Mouse (Mus musculus): ENCODE data around the gene Mapk9. TPM values are rescaled to one million over a fixed set of nuclear protein-coding genes. Genes with fewer than 3 reads are reported as not detected.

The Mapk9 gene
- polyA plus RNA-seq, 1 experiment from 2014 or later = 41.7 TPM

- ATAC-seq (ENCODE audit: low read depth) (peak; percentile 53; the same call in 1 of the 2 replicates), DNase-seq (ENCODE audit: low spot score) (peak; percentile 47)
- Histone ChIP-seq H3K4me3 (ENCODE audit: low read depth, low read length) (no peak overlapping the region), H3K9ac (ENCODE audit: low read depth, low read length) (no peak overlapping the region), H3K36me3 (ENCODE audit: control insufficient read depth, insufficient read depth, low read length) (no peaks in the 10 kb centered on the region), H3K27ac (replicated peaks; ENCODE audit: low read depth, low read length) (no peak overlapping the region), H3K9me3 (ENCODE audit: control insufficient read depth, low read length) (no peaks in the 10 kb centered on the region), H3K27me3 (replicated peaks; ENCODE audit: control insufficient read depth, insufficient read depth, low read length) (0 out of 2 replicates have a peak, but pooled peaks cover 4% of the 10 kb centered on the region), H3K4me2 (ENCODE audit: low read depth, low read length) (no peak overlapping the region), H3K4me1 (ENCODE audit: control insufficient read depth, insufficient read depth, low read length) (no peaks in the 10 kb centered on the region)
- 40% methylated on average over 15 of the region's 15 CpGs for WGBS
These were observed 72.1 kb downstream of the Mapk9 start for GRCm38 (mm10) chr11:49918521-49919180.

DNA sequence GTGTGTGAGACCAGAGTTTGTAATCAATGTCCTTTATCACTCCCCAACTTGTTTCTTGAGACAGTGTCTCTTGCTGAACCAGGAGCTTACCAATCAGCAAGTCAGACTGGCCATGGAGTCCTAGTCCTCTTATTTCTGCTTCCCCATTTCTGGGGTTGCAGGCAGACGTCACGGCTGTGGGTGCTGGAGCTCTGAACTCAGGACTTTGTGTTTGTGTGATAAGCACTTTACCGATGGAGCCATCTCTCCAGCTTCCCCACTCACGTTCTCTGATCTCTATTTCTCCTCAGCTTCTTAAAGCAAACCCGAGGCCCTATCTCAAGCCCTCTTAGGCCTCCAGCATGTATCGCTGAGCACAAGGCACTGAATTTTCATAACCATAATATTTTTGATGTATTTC is 72.8 kb downstream of the Mapk9 start:
- DNase-seq (ENCODE audit: low spot score) = no peak
- ATAC-seq (ENCODE audit: low read depth) = no peak
- no peaks in the 10 kb centered on the region for H3K4me1 ChIP-seq (ENCODE audit: control insufficient read depth, insufficient read depth, low read length)
- H3K4me2 ChIP-seq (ENCODE audit: low read depth, low read length) = no peak overlapping the region
- 92% methylated on average over 6 of the region's 6 CpGs for WGBS
- no peak overlapping the region for H3K27ac ChIP-seq (replicated peaks; ENCODE audit: low read depth, low read length)
- no peak overlapping the region for H3K9ac ChIP-seq (ENCODE audit: low read depth, low read length)
- H3K9me3 ChIP-seq (ENCODE audit: control insufficient read depth, low read length) = no peaks in the 10 kb centered on the region
- 0 out of 2 replicates have a peak, but pooled peaks cover 4% of the 10 kb centered on the region for H3K27me3 ChIP-seq (replicated peaks; ENCODE audit: control insufficient read depth, insufficient read depth, low read length)
- H3K4me3 ChIP-seq (ENCODE audit: low read depth, low read length) = no peak overlapping the region
- no peaks in the 10 kb centered on the region for H3K36me3 ChIP-seq (ENCODE audit: control insufficient read depth, insufficient read depth, low read length)

DNA sequence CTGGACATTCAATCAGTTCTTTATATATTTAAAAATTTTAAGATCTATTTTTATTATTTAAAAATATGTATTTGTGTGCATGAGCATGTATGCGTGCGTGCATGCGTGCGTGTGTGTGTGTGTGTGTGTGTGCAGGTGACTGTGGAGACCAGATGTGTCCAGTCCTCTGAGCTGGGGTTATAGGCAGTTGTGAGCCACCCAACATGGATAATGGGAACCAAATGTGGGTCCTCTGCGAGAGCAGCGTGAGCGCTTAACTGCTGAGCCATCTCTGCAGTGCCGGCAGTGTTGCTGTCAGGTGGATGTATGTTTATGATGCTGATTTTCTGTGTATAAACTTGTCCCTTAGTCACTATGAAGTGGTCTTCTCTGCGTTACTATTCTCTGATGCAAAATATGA is 77.0 kb downstream of the Mapk9 start:
- no peak for DNase-seq (ENCODE audit: low spot score)
- Histone ChIP-seq H3K27ac (replicated peaks; ENCODE audit: low read depth, low read length) (no peak overlapping the region), H3K9me3 (ENCODE audit: control insufficient read depth, low read length) (no peaks in the 10 kb centered on the region), H3K4me3 (ENCODE audit: low read depth, low read length) (no peak overlapping the region), H3K36me3 (ENCODE audit: control insufficient read depth, insufficient read depth, low read length) (no peaks in the 10 kb centered on the region), H3K27me3 (replicated peaks; ENCODE audit: control insufficient read depth, insufficient read depth, low read length) (0 out of 2 replicates have a peak, but pooled peaks cover 4% of the 10 kb centered on the region), H3K4me1 (ENCODE audit: control insufficient read depth, insufficient read depth, low read length) (peaks cover 8% of the 10 kb centered on the region; the same call in 1 of the 2 replicates), H3K4me2 (ENCODE audit: low read depth, low read length) (no peak overlapping the region), H3K9ac (ENCODE audit: low read depth, low read length) (no peak overlapping the region)
- no peak for ATAC-seq (ENCODE audit: low read depth)
- 43% methylated on average over 9 of the region's 9 CpGs for WGBS

DNA sequence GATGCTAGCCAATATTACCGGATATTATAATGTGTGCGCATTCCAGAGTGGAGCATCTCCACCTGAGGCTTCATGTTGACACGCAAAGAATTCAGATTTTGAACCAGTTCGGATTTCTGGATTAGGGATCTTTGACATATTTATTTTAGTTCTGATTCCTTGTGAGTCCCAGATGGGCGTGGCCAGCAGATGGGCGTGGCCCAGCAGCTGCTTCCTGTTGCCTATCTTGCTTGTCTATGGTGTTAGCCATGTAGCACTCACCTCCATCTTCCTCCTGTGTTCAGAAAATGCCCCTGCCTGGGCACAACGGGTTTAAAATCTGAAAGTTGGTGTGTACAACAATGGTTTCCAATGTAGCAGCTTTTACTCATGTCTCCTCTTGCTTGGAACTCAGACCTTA is 79.6 kb downstream of the Mapk9 start:
- Histone ChIP-seq H3K36me3 (ENCODE audit: control insufficient read depth, insufficient read depth, low read length) (no peaks in the 10 kb centered on the region), H3K4me3 (ENCODE audit: low read depth, low read length) (no peak overlapping the region), H3K4me2 (ENCODE audit: low read depth, low read length) (no peak overlapping the region), H3K27me3 (replicated peaks; ENCODE audit: control insufficient read depth, insufficient read depth, low read length) (0 out of 2 replicates have a peak, but pooled peaks cover 1% of the 10 kb centered on the region), H3K4me1 (ENCODE audit: control insufficient read depth, insufficient read depth, low read length) (peaks cover 8% of the 10 kb centered on the region; the same call in 1 of the 2 replicates), H3K27ac (replicated peaks; ENCODE audit: low read depth, low read length) (no peak overlapping the region), H3K9ac (ENCODE audit: low read depth, low read length) (no peak overlapping the region), H3K9me3 (ENCODE audit: control insufficient read depth, low read length) (no peaks in the 10 kb centered on the region)
- ATAC-seq (ENCODE audit: low read depth) (no peak), DNase-seq (ENCODE audit: low spot score) (no peak)
- WGBS = 70% methylated on average over 7 of the region's 7 CpGs

DNA sequence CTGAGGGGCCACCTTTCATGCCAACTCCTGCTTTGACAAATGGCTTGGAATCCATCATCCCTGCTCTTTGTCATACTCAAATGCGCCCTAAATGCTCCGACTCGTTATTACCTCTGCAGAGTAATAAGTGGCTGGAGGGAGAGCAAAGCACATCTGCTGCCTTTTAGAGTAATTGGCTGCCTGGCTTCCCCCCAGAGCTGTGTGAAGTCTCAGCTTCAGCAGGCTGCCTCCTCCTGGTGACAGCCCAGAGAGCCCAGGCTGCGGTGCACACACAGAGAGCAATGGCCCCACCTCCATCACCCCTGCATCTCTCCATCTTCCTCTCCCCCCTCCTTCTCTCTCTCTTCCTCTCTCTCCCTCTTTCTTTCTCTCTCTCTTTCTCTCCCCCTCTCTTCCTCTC is 80.6 kb downstream of the Mapk9 start:
- Histone ChIP-seq H3K4me3 (ENCODE audit: low read depth, low read length) (no peak overlapping the region), H3K9ac (ENCODE audit: low read depth, low read length) (no peak overlapping the region), H3K27me3 (replicated peaks; ENCODE audit: control insufficient read depth, insufficient read depth, low read length) (no peaks in the 10 kb centered on the region), H3K4me2 (ENCODE audit: low read depth, low read length) (peak overlapping the region; percentile 7; the same call in 1 of the 2 replicates), H3K9me3 (ENCODE audit: control insufficient read depth, low read length) (no peaks in the 10 kb centered on the region), H3K4me1 (ENCODE audit: control insufficient read depth, insufficient read depth, low read length) (peaks cover 8% of the 10 kb centered on the region; the same call in 1 of the 2 replicates), H3K36me3 (ENCODE audit: control insufficient read depth, insufficient read depth, low read length) (no peaks in the 10 kb centered on the region), H3K27ac (replicated peaks; ENCODE audit: low read depth, low read length) (no peak overlapping the region)
- DNase-seq (ENCODE audit: low spot score) (peak; percentile 80), ATAC-seq (ENCODE audit: low read depth) (peak; percentile 83)
- 25% methylated on average over 4 of the region's 4 CpGs for WGBS

DNA sequence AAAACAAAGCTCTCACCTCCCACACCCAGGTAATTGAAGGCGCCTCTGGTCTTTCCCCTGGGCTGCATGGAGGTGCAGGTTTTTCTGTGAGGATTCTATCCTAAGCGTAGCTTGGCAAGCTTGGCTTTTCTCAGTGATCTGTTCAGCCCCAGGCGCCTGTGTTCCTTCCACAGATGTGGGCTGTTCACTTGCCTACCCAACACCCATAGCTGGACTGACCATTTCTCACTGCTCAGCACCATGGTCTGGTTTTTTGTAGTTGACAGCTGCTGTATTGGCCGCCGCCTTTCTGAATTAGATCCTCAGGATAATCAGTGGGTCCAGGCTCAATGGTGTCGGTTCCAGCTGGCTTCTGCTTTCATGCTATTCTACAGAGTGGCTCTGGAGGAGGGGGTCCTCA is 81.1 kb downstream of the Mapk9 start:
- Histone ChIP-seq H3K4me2 (ENCODE audit: low read depth, low read length) (no peak overlapping the region; the same call in 1 of the 2 replicates), H3K9me3 (ENCODE audit: control insufficient read depth, low read length) (no peaks in the 10 kb centered on the region), H3K36me3 (ENCODE audit: control insufficient read depth, insufficient read depth, low read length) (no peaks in the 10 kb centered on the region), H3K27me3 (replicated peaks; ENCODE audit: control insufficient read depth, insufficient read depth, low read length) (no peaks in the 10 kb centered on the region), H3K4me3 (ENCODE audit: low read depth, low read length) (no peak overlapping the region), H3K9ac (ENCODE audit: low read depth, low read length) (no peak overlapping the region), H3K4me1 (ENCODE audit: control insufficient read depth, insufficient read depth, low read length) (peaks cover 8% of the 10 kb centered on the region; the same call in 1 of the 2 replicates), H3K27ac (replicated peaks; ENCODE audit: low read depth, low read length) (no peak overlapping the region)
- peak; percentile 35; the same call in 1 of the 2 replicates for ATAC-seq (ENCODE audit: low read depth)
- 50% methylated on average over 6 of the region's 6 CpGs for WGBS
- DNase-seq (ENCODE audit: low spot score) = no peak

DNA sequence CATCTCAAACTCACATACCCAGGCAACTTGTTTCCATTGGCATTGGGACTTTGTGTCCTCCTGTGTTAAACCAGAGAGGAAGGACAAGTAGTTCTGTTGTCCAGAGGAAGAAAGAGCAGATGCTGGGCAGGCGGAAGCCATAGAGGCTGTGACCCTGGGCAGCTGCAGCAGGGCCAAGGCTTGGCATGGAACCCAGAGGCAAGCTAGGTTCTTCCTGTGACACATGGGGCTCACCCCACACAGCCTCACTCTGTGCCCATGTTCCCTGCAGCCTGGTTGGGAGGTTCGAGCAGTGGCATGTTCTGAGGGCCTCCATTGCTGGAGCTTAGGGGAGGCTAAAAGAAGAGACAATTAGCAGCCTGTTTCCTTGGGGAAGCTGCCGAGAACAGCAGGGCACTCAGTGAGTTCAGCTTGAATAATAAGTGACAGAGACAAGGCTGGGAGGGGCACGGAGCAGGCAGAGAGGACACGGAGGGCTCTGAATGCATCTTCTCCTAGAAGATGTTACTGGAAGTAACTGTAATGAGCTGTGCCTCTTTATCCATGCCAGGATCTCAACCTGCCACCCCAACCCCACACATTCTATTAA is 84.6 kb downstream of the Mapk9 start:
- WGBS = 35% methylated on average over 5 of the region's 5 CpGs
- Histone ChIP-seq H3K4me3 (ENCODE audit: low read depth, low read length) (no peak overlapping the region), H3K9ac (ENCODE audit: low read depth, low read length) (no peak overlapping the region), H3K36me3 (ENCODE audit: control insufficient read depth, insufficient read depth, low read length) (no peaks in the 10 kb centered on the region), H3K27ac (replicated peaks; ENCODE audit: low read depth, low read length) (no peak overlapping the region), H3K4me1 (ENCODE audit: control insufficient read depth, insufficient read depth, low read length) (peaks cover 8% of the 10 kb centered on the region; the same call in 1 of the 2 replicates), H3K4me2 (ENCODE audit: low read depth, low read length) (no peak overlapping the region), H3K27me3 (replicated peaks; ENCODE audit: control insufficient read depth, insufficient read depth, low read length) (no peaks in the 10 kb centered on the region), H3K9me3 (ENCODE audit: control insufficient read depth, low read length) (no peaks in the 10 kb centered on the region)
- DNase-seq (ENCODE audit: low spot score) = no peak
- no peak for ATAC-seq (ENCODE audit: low read depth)

GRCm38 (mm10) chr11:49931853-49932252 is 85.3 kb downstream of the Mapk9 start:
- 25% methylated on average over 7 of the region's 7 CpGs for WGBS
- no peak overlapping the region for H3K4me3 ChIP-seq (ENCODE audit: low read depth, low read length)
- DNase-seq (ENCODE audit: low spot score) (no peak), ATAC-seq (ENCODE audit: low read depth) (peak; percentile 56; the same call in 1 of the 2 replicates)
- no peak overlapping the region for H3K27ac ChIP-seq (replicated peaks; ENCODE audit: low read depth, low read length)
- H3K36me3 ChIP-seq (ENCODE audit: control insufficient read depth, insufficient read depth, low read length) = no peaks in the 10 kb centered on the region
- H3K27me3 ChIP-seq (replicated peaks; ENCODE audit: control insufficient read depth, insufficient read depth, low read length) = no peaks in the 10 kb centered on the region
- H3K9ac ChIP-seq (ENCODE audit: low read depth, low read length) = no peak overlapping the region
- H3K4me1 ChIP-seq (ENCODE audit: control insufficient read depth, insufficient read depth, low read length) = peaks cover 4% of the 10 kb centered on the region; the same call in 1 of the 2 replicates
- no peak overlapping the region for H3K4me2 ChIP-seq (ENCODE audit: low read depth, low read length)
- H3K9me3 ChIP-seq (ENCODE audit: control insufficient read depth, low read length) = no peaks in the 10 kb centered on the region

Data from embryonic facial prominence, embryonic 14.5 days (tissue).